Mouse (Mus musculus) cortical plate, adult 2 months (tissue): ENCODE measurements around the gene Zbtb9.

Source experiments
- CTCF ChIP-seq: fragments of 200-500 bp; IDR thresholded peaks from 2 replicates; pipeline ENCODE4 v1.5.1; 2011; ENCODE audit warnings: mild to moderate bottlenecking, control low read depth, low read length; ENCODE audit not compliant: insufficient read depth; ENCODE audit errors: extremely low read depth
- POLR2A ChIP-seq: fragments of 200-500 bp; IDR thresholded peaks from 2 replicates; pipeline ENCODE4 v1.6.1; 2011; ENCODE audit warnings: mild to moderate bottlenecking, low read length, control low read depth; ENCODE audit not compliant: insufficient read depth; ENCODE audit errors: extremely low read depth

DNA sequence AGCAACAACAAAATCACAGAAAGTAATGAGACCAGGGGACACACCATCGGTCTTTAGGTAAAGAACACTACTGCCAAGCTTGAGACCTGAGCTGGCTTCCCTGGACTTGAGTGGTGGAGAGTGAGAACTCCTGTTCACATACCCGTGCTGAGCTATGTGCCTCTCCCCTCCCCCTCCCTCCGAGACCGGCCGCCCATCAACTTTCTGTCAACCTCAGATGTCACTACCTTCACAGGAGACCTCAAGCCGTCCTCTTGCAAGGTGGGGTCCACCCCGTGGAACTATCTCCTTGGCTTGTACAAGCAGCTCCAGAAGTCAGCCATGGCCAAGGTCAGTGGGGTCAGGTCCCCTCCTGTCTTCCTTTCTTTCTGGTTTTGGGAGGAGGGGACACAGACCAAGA lies 59.4 kb downstream of the Zbtb9 start:
- TF ChIP-seq POLR2A (no peak), CTCF (no peak)
